Mouse (Mus musculus): ENCODE data around the gene Zfp985. TPM values are rescaled to one million over a fixed set of nuclear protein-coding genes. Genes with fewer than 3 reads are reported as not detected.
"Not testable (repeated sequence)": the region's sequence is repeated elsewhere in the genome, so short reads cannot be mapped to it uniquely, and the experiment has no call there.

Zfp985 gene
- polyA plus RNA-seq, 1 experiment from 2014 or later = 0.07 TPM

DNA sequence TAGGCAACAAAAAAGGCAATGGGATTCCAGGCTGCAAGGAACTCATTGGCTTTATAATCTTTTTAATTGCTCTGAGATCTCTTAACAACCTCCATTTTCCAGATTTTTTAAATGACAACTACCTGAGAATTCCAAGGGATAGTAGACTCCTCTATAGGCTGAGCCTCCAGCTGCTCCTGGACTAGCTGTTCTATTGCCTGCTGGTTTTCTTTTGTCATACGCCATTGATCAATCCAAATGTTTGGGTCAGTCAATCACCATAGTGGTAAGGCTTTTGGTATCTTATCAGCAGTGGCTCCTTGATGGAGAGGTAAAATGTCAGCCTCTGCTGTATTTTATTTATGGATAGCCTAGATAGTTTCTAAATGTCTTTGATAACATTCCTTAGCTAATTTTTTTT is 44.6 kb downstream of the Zfp985 start:
- WGBS = 59% methylated on average over 1 of the region's 1 CpGs
- no peaks in the 10 kb centered on the region for H3K36me3 ChIP-seq (replicated peaks; ENCODE audit: control insufficient read depth, insufficient read depth)
- no peak overlapping the region for H3K4me2 ChIP-seq (replicated peaks)
- ATAC-seq (ENCODE audit: low FRiP score) = no peak
- H3K27me3 ChIP-seq (ENCODE audit: control insufficient read depth, insufficient read depth, low read length) = no peaks in the 10 kb centered on the region
- no peak for DNase-seq (ENCODE audit: low spot score)
- no peak overlapping the region for H3K4me3 ChIP-seq (replicated peaks; ENCODE audit: low read length)
- H3K4me1 ChIP-seq (replicated peaks; ENCODE audit: control insufficient read depth, insufficient read depth, low read length) = no peaks in the 10 kb centered on the region
- no peak overlapping the region for H3K9ac ChIP-seq
- no peak overlapping the region for H3K27ac ChIP-seq
- H3K9me3 ChIP-seq (ENCODE audit: control insufficient read depth, low read length) = peaks cover 40% of the 10 kb centered on the region

DNA sequence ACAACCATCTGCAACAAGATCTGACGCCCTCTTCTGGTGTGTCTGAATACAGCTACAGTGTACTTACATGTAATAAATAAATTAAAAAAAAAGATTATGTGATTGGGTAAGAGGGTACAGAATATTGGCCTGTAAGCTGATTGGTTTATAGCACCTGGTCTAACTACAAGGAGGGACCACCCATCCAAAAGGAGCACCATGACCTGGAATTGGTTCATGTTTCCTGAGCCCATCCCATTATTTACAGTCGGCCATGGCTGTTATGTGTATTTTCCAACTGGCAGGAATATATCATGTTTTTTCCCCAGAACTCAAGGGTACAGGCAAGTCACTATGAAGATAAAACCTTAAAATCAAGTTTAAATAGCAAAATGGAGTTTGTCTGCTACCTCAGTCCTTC is 45.8 kb downstream of the Zfp985 start:
- WGBS = 64% methylated on average over 2 of the region's 2 CpGs
- Histone ChIP-seq H3K27ac (no peak overlapping the region), H3K4me1 (replicated peaks; ENCODE audit: control insufficient read depth, insufficient read depth, low read length) (no peaks in the 10 kb centered on the region), H3K36me3 (replicated peaks; ENCODE audit: control insufficient read depth, insufficient read depth) (no peaks in the 10 kb centered on the region), H3K4me3 (replicated peaks; ENCODE audit: low read length) (no peak overlapping the region), H3K9ac (no peak overlapping the region), H3K4me2 (replicated peaks) (no peak overlapping the region), H3K27me3 (ENCODE audit: control insufficient read depth, insufficient read depth, low read length) (no peaks in the 10 kb centered on the region), H3K9me3 (ENCODE audit: control insufficient read depth, low read length) (peaks cover 40% of the 10 kb centered on the region)
- no peak for DNase-seq (ENCODE audit: low spot score)
- no peak for ATAC-seq (ENCODE audit: low FRiP score)

GRCm38 (mm10) chr4:147601881-147602280 is 48.8 kb downstream of the Zfp985 start:
- Histone ChIP-seq H3K4me2 (replicated peaks) (no peak overlapping the region), H3K4me1 (replicated peaks; ENCODE audit: control insufficient read depth, insufficient read depth, low read length) (no peaks in the 10 kb centered on the region), H3K9ac (no peak overlapping the region), H3K36me3 (replicated peaks; ENCODE audit: control insufficient read depth, insufficient read depth) (no peaks in the 10 kb centered on the region), H3K27me3 (ENCODE audit: control insufficient read depth, insufficient read depth, low read length) (no peaks in the 10 kb centered on the region), H3K4me3 (replicated peaks; ENCODE audit: low read length) (no peak overlapping the region), H3K27ac (no peak overlapping the region), H3K9me3 (ENCODE audit: control insufficient read depth, low read length) (peaks cover 35% of the 10 kb centered on the region; the same call in 1 of the 2 replicates)
- 44% methylated on average over 1 of the region's 1 CpGs for WGBS
- DNase-seq (ENCODE audit: low spot score) (no peak), ATAC-seq (ENCODE audit: low FRiP score) (no peak)

DNA sequence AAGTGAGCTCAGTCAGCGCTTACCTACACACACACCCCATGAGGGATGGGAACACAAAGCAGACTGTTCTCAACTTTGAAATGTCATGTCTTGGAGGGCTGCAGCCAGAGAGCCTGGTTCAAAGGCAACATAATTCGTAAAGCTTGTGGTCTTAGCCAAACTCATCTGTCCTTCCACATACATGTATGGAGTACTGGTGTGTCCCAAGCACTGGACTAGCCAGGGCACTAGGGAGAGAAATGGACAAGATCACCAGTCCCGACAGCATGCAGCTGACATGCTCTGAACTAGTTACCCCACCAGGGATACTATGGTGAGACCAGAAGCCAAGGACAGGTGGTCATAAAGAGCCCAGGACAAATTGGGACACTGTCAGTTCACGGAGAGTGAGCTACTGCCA is 50.7 kb downstream of the Zfp985 start:
- H3K27me3 ChIP-seq (ENCODE audit: control insufficient read depth, insufficient read depth, low read length) = no peaks in the 10 kb centered on the region
- no peaks in the 10 kb centered on the region for H3K4me1 ChIP-seq (replicated peaks; ENCODE audit: control insufficient read depth, insufficient read depth, low read length)
- peaks cover 32% of the 10 kb centered on the region; the same call in 1 of the 2 replicates for H3K9me3 ChIP-seq (ENCODE audit: control insufficient read depth, low read length)
- ATAC-seq (ENCODE audit: low FRiP score) = no peak
- no peak overlapping the region for H3K4me3 ChIP-seq (replicated peaks; ENCODE audit: low read length)
- DNase-seq (ENCODE audit: low spot score) = no peak
- H3K4me2 ChIP-seq (replicated peaks) = no peak overlapping the region
- WGBS = 84% methylated on average over 4 of the region's 4 CpGs
- no peak overlapping the region for H3K27ac ChIP-seq
- H3K9ac ChIP-seq = no peak overlapping the region
- H3K36me3 ChIP-seq (replicated peaks; ENCODE audit: control insufficient read depth, insufficient read depth) = no peaks in the 10 kb centered on the region

- ATAC-seq (ENCODE audit: low FRiP score) = no peak
- WGBS = 81% methylated on average over 4 of the region's 4 CpGs
- H3K27me3 ChIP-seq (ENCODE audit: control insufficient read depth, insufficient read depth, low read length) = no peaks in the 10 kb centered on the region
These were observed 52.4 kb downstream of the Zfp985 start for GRCm38 (mm10) chr4:147605521-147605920.

GRCm38 (mm10) chr4:147606511-147606910 is 53.4 kb downstream of the Zfp985 start:
- H3K9me3 ChIP-seq (ENCODE audit: control insufficient read depth, low read length) = peaks cover 13% of the 10 kb centered on the region; the same call in 1 of the 2 replicates
- WGBS = 88% methylated on average over 6 of the region's 6 CpGs
- not testable (repeated sequence) for ATAC-seq (ENCODE audit: low FRiP score); DNase-seq (ENCODE audit: low spot score); H3K9ac ChIP-seq; H3K27ac ChIP-seq; H3K27me3 ChIP-seq (ENCODE audit: control insufficient read depth, insufficient read depth, low read length); H3K4me1 ChIP-seq (replicated peaks; ENCODE audit: control insufficient read depth, insufficient read depth, low read length); H3K36me3 ChIP-seq (replicated peaks; ENCODE audit: control insufficient read depth, insufficient read depth); H3K4me2 ChIP-seq (replicated peaks); H3K4me3 ChIP-seq (replicated peaks; ENCODE audit: low read length)

More at GRCm38 (mm10) chr4:147605521-147605920, 52.4 kb downstream of the Zfp985 start:
- Histone ChIP-seq H3K4me2 (replicated peaks) (no peak overlapping the region), H3K4me1 (replicated peaks; ENCODE audit: control insufficient read depth, insufficient read depth, low read length) (no peaks in the 10 kb centered on the region), H3K36me3 (replicated peaks; ENCODE audit: control insufficient read depth, insufficient read depth) (no peaks in the 10 kb centered on the region), H3K27ac (no peak overlapping the region), H3K9ac (no peak overlapping the region), H3K9me3 (ENCODE audit: control insufficient read depth, low read length) (peaks cover 16% of the 10 kb centered on the region; the same call in 1 of the 2 replicates), H3K4me3 (replicated peaks; ENCODE audit: low read length) (no peak overlapping the region)
- DNase-seq (ENCODE audit: low spot score) = no peak

GRCm38 (mm10) chr4:147633818-147634262 is 80.8 kb downstream of the Zfp985 start:
- not testable (repeated sequence) for H3K4me1 ChIP-seq (replicated peaks; ENCODE audit: control insufficient read depth, insufficient read depth, low read length); H3K4me3 ChIP-seq (replicated peaks; ENCODE audit: low read length); H3K36me3 ChIP-seq (replicated peaks; ENCODE audit: control insufficient read depth, insufficient read depth); H3K27me3 ChIP-seq (ENCODE audit: control insufficient read depth, insufficient read depth, low read length); H3K9me3 ChIP-seq (ENCODE audit: control insufficient read depth, low read length); H3K27ac ChIP-seq; DNase-seq (ENCODE audit: low spot score); H3K4me2 ChIP-seq (replicated peaks); H3K9ac ChIP-seq
- ATAC-seq (ENCODE audit: low FRiP score) = peak; percentile 82
- WGBS = no CpG with 5 or more reads among the region's 2 CpGs

Other genes with a start within 250 kb of the Zfp985 start
- gene Zfp988, start 247.6 kb upstream of the Zfp985 start, polyA plus RNA-seq (2014; fragmentation: Nextera tagmentation; extraction: Ambion mirVana) = 0.19 and 0.39 TPM in 2 replicates
- gene Zfp978, start 192.0 kb upstream of the Zfp985 start, polyA plus RNA-seq (2014; fragmentation: Nextera tagmentation; extraction: Ambion mirVana) = not detected in 2 replicates
- 7.2 and 7.7 TPM in 2 replicates for gene Zfp982, start 60.9 kb upstream of the Zfp985 start, polyA plus RNA-seq (2014; fragmentation: Nextera tagmentation; extraction: Ambion mirVana)
- 0.48 and 0.80 TPM in 2 replicates for gene Gm16503, start 13.1 kb upstream of the Zfp985 start, polyA plus RNA-seq (2014; fragmentation: Nextera tagmentation; extraction: Ambion mirVana)
- gene Zfp979, start 89.2 kb downstream of the Zfp985 start, polyA plus RNA-seq (2014; fragmentation: Nextera tagmentation; extraction: Ambion mirVana) = 2.9 and 3.8 TPM in 2 replicates
- not detected in 2 replicates for gene Zfp534, start 149.3 kb downstream of the Zfp985 start, polyA plus RNA-seq (2014; fragmentation: Nextera tagmentation; extraction: Ambion mirVana)

All from hindbrain, embryonic 14.5 days (tissue).